Mouse (Mus musculus) ES-E14 (cell line): Measurements from ENCODE around the gene Ctnnd2.

Source experiments
- CHD2 ChIP-seq: IDR thresholded peaks from 2 replicates; pipeline ENCODE4 v1.6.1; 2014; ENCODE audit warnings: mild to moderate bottlenecking, low read depth, low read length, inconsistent platforms
- HCFC1 ChIP-seq: IDR thresholded peaks from 2 replicates; pipeline ENCODE4 v1.6.1; 2012; ENCODE audit warnings: low read length, inconsistent platforms, borderline replicate concordance; ENCODE audit not compliant: insufficient read depth
- MAFK ChIP-seq: IDR thresholded peaks from 2 replicates; pipeline ENCODE4 v1.6.1; 2014; ENCODE audit warnings: mild to moderate bottlenecking, low read depth, low read length, inconsistent platforms; ENCODE audit not compliant: insufficient read depth
- ZNF384 ChIP-seq: IDR thresholded peaks from 2 replicates; pipeline ENCODE4 v1.6.1; 2012; ENCODE audit warnings: low read depth, low read length, inconsistent platforms

- no peak for TF ChIP-seq CHD2
- TF ChIP-seq HCFC1: no peak
- TF ChIP-seq ZNF384: no peak
- TF ChIP-seq MAFK: no peak
These were observed 233.9 kb downstream of the Ctnnd2 start for GRCm38 (mm10) chr15:30406254-30406653.
